Mouse (Mus musculus) stomach, postnatal 0 days (tissue): ENCODE results near the gene Crispld2.

Experiments
- CTCF ChIP-seq: IDR thresholded peaks from 2 replicates; pipeline ENCODE4 v1.5.1; 2016; ENCODE audit warnings: antibody characterized with exemption, low read depth, mild to moderate bottlenecking, moderate library complexity
- EP300 ChIP-seq: optimal IDR thresholded peaks from 2 replicates; pipeline ENCODE3; 2016; ENCODE audit warnings: antibody characterized with exemption

DNA sequence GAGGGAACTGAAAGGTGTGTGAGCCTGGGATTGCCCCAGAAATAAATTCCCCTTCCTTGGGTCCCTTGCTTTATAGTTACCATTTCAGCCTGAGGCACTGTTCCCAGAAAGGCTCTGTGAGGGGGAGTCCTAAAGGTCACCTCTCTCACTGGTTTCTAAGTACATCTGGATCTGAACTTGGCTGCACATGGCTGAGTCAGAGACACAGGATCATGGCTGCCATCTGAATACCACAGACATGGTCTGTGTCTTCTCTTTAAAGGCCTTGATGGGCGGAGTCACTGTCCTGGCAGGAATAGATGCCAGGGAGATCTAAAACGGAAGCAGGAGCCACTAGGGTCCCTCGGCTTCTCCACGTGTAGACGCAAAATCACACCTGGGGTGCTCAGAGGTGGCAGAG is 38.2 kb downstream of the Crispld2 start:
- TF ChIP-seq EP300 (no peak), CTCF (no peak)
